Mouse (Mus musculus) regulatory T cell (primary cell): ENCODE results near the gene Dclk1.

Experiments
- in situ Hi-C: fragments of 300-600 bp; cut with MboI, MseI; formaldehyde crosslinking; loops from one replicate; pipeline ENCODE4 v1.15.1; 2025; ENCODE audit warnings: high pct_unique_total_duplicates

Dclk1 gene

DNA sequence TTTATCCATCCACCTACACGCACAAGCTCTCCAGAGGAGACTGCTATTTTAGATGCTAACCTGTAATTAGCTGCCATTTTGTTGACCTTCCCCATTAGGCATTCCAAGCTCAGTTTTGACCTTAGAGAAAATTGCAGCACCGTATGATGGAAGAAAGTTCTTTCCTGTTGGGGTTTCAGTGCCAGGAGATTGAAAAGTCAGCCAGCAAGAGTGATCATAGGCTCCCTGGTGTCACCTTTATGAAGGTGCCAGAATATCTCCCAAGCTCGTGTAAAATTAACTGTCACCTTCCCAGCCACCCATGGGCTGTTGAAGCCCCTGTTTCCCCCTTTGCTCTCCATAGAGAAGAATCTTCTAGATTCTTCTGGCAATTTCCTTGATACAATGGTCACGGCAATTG lies 297.2 kb downstream of the Dclk1 start:
- in situ Hi-C loops: no loop called here

DNA sequence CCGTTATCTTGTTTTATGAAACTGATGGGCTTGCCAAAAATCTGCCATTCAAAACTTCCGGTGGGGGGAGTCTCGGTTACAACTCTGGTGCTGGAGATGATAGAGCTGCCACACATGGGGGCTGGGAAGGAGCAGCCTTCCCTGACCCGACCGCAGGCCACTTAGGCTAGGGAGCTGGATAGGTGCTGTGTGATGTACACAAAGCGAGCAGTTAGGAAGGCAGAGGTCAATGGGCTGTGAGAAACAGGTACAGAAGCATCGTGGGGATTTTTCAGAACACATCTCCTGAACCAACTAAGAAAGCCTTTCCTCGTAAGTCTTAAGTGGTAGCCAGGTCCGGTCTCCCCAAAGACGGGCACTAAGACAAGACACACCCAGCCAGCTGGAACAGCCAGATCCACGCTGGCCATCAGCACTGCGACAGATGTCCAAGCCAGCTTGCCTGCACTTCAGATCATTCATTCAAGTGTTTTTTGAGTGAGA lies 297.7 kb downstream of the Dclk1 start:
- in situ Hi-C loops: no loop called here

DNA sequence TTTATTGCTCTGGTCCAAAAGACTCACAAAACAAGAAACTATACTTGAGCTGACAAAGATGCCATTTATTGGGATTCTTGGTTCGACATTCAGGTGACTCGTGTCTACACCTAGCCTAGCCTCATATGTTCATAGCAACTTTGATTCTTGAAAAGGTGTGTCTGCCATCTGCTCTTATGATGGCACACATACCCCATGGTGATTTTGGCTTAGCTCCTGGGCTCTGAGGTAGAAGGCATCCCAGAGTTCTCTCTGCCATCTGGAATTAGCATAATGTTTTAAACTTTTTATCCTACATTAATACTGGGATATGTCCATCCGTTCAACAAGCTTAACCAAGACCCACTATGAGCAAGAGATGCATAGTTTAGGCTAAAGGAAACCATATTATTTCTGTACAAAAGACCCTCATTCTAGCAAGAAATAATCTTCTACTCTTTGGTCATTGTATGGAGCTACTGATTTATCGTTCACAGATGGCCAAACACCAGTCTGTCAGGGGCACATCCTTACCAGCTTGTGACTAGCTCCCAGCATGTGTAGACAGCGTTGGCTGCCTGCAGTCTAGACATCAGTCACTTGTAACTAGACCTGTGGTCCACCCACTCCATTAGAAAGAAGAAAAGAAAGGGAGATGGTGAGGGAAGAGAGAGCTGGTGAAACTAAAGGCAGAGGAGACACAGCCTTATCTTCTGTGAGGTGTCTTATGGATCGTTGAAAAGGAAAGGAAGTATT lies 298.4 kb downstream of the Dclk1 start:
- in situ Hi-C loops: no loop called here

DNA sequence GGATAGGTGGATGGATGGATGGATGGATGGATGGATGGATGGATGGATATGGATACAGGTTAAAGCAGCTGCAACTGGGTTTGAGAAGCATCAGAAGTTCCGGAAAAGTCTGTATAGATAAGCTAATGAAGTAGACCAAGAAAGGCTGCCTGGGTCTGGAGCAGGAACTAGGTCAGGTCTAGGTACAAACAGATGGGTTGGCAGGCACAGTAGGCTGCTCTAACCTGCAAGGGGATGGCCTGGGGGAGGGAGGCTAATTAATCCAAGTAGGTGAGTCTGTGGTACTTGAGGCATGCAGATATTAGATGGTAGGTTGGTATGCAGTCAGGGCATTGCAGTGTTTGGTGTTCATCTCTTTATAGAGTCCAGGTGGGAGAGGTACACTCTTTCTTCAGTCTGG lies 299.6 kb downstream of the Dclk1 start:
- in situ Hi-C loops: no loop called here

DNA sequence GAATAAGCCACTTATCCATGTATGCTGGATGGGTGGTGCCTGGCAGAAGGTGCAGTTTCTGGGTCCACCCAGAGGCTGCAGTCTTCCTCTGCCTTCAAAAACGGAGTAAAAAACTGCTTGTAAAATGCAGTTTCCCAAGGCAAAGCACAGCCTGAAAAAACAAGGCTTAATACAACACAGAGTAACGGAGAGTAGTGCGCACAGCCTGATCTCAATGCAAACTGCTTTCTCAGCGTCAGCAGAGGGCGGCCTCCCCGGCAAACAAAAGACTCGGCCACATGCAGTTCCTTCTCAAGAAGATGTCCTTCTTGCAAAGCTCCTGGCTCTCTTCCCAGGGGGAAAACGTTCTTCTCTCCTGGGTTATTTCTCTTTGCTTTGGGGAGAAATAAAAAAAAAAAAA lies 300.1 kb downstream of the Dclk1 start:
- in situ Hi-C loops: no loop called here

DNA sequence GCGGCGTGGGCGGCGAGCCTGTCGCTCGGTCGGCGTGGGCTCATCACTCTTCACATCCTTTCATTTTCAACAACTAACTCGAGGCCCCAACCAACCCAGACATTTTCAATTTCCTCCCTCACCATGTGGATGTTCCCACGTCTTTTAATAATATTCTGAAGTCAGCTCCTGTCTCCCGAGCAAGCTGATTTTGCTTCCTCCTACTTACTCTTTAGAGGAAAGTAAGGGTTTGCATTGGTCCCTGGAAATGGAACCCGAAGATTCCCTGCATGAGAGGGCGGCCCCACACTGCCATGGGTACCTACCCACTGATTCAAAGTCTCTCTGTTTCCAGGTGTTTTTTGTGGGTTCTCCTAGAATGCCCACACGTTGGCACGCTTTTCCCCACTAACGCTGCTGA lies 300.8 kb downstream of the Dclk1 start:
- in situ Hi-C loops: no loop called here

DNA sequence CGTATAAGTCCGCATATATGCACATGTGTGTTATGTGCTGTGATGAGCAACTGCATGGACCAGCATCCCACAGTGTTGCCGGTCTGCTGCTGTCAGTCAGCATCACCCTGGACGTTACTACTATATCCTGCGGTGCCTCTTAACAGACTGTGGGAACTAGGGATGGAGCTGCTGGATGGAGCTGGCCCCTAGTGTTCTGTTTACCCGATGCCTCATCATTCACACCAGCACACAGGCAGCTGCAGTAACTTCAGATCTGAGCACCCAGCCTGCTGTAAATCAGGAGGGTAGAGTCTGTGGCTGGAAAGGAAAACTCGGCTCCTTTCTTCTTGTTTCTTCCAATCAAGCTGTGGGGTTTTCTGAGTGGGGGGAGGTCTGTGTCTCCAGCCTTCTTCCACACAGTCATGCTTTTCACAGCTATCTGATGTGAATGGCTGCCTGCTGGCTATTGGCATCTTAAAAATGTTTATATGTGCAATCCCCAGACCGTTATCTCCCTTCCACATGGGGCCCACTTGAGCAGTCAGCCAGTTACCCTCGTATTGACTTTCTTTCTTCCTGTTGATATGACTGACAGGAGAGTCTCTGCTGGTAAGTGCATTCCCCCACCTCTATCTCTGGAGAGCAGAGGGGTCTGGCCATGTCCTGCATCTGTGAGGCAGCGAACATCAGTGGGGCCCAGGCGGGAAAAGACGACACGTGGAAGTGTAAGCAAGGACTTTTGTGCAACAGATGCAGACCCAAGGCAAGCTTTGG lies 301.9 kb downstream of the Dclk1 start:
- in situ Hi-C loops: no loop called here

DNA sequence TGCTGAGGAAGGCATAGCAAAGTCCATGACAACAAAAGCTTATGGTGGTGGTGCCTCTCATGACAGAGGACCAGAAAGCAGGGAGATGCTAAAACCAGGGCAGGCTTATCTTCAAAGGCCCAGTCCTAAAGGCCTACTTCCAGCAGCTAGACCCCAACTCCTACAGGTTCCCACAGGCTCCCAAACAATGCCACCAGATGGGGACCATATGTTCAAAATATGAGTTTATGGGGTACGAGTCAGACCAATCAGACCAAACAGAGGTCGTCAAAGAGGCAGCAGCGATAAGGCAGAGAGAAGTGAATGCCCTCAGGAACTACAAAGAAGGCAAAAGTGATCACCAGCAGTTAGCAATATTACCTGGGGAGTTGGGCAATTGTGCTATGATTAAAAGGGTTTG lies 303.1 kb downstream of the Dclk1 start:
- in situ Hi-C loops: no loop called here

DNA sequence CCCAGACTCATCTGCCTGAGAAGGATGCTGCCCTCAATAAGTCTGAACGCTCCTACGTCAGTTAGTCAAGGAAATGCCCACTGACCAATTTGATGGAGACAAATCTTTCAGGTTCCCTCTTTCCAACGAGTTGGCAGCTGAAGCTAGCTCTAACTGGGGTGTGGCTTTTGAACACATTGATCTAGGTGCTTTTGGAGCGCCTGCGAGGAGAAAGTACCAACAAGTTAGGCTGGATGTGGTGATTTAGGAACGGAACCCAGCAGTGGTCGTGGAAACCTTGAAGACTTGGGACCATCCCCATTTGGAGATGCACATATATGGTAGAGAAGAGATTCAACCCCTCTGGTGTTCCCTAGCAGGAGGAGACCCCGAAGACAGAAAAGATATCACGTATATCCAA lies 303.8 kb downstream of the Dclk1 start:
- in situ Hi-C loops: no loop called here

DNA sequence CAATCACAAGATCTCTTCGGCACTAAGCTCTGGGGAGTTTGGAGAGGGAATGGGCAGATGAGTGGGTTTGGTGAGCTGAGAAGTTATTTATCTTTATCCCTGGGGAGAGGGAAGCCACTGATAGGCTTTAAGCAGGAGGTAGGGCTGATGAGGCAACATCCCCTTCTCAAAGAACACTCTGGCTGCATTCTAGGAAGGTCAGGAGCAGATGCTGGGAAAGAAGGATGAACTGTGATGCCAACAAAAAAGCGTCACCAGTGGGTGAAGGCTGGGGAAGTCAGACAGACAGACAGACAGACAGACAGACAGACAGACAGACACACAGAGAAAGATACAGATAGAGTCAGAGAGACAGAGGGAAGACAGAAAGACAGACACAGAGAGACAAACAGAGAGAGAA lies 304.9 kb downstream of the Dclk1 start:
- in situ Hi-C loops: no loop called here

DNA sequence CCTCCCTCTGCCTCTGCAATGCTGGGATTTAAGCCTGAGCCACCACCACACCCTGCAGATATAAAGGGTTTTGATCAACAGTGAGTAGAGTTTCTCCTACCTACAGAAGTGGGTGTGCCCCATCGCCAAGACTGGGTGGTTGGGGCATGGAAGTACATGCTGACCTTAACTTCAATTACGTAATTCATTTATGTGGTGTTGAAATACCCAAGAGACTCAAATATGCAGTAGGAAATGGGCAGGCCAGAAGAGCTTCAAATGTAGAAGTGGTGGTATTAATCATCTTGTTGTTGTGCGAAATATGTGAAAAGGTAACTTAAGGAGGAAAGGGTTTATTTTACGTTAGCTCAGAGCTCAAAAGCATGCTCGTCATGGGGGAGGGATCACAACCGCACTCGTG lies 307.2 kb downstream of the Dclk1 start:
- in situ Hi-C loops: no loop called here

DNA sequence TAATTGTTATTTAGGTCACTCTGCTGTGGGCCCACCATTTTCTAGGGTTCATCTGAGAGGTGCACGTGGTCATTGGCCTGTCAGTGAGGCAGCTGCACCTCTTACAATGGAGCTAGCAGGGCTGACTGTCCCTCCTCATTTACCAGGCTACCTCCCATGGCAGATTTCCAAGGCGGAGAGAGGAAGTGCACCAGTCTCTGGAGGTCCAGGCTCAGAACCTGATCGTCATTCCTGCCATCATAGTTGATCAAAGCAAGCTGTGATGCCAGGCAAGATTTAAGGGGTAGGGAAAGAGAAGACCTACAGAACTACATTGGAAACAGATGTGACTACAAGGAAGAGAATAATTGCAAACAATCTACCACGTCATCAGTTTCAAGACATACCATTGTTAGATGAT lies 308.8 kb downstream of the Dclk1 start:
- in situ Hi-C loops: no loop called here

DNA sequence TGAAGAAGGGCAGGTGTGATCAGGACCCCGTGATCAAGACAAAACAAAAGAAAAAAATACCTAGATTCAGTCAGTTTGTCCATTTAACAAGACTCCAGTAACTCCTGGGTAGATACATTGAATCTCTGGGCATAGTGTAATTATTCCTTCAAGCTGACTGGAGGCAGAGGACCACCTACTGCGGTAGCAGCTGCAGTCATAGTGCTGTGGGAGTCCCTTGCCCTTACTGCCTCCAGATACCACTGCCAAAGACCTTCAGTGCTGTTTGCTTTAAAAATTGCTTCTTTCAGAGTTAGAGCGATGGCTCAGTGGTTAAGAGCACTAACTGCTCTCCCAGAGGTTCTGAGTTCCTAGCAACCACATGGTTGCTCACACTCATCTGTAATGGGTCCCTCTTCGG lies 309.7 kb downstream of the Dclk1 start:
- in situ Hi-C loops: no loop called here

DNA sequence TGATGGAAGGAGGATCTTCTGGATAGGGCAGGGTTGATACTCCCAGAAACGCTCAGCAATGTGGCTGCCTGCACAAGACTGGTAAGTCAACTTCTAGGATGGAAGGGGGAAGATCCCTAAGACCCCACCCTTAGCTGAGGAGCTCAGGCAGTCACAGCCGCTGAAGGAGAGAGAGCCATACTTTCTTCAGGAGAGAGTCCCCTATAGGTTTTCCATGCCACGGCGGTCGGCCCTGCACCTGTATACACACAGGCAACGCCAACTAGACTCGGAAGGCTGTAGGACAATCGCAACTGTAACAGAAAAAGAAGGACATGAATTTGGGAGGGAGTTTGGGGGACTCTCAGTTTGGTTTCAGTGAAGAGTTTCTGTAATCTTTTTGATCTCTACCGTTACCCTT lies 310.9 kb downstream of the Dclk1 start:
- in situ Hi-C loops: no loop called here

DNA sequence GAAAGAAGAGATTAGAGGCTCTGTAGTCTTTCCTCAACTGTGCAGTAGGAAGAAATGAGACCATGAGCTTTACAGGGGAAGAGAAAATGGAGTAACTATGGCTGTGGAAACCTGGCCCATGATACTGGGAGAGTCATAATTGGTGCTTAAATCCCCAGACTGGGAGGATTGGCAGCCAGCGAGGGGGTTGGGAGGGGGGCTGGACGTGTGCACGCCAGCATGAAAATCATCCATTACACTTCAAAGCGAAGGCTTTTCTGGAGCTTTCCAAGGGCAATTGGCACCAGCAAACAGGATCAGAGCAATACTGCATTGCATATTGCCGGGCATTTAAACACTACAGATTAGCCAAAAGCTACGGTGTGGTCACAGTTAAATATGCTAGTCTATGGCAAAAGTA lies 313.7 kb downstream of the Dclk1 start:
- in situ Hi-C loops: no loop called here

DNA sequence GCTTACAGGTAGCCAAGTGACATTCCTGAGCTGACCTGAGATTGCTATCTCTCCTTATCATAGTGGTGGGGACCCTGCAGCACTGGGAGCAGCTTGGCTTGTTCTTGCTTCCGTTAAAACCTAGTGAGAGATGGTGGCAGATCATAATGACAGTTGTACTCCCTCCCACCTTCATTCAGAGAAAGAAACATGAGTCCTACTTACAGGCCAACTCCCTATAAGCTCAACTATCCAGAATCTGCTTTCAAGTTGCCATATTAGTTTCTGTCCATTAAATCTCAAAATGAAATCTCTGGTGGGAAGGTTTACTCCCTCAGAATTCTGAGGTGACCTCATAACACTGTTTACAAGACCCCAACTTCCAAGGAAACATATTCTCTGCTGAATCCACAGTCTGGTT lies 316.4 kb downstream of the Dclk1 start:
- in situ Hi-C loops: no loop called here

DNA sequence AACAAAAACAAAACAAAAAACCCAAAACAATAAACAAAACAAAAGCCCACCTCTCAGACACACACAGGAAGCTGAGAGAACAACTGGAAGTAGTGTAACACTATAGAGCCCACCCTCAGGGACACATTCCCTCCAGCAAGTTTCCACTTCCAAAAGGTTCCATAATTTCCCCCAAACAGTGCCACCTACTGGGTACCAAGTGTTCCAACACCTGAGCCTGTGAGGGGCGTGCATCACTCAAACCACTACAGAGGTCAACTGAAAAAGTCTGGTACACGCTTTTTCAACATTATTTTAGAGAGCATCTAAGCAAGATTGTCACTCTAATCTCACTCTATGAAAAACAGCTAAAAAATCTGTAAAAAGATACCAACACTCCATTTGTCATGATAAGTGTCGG lies 325.3 kb downstream of the Dclk1 start:
- in situ Hi-C loops: no loop called here

DNA sequence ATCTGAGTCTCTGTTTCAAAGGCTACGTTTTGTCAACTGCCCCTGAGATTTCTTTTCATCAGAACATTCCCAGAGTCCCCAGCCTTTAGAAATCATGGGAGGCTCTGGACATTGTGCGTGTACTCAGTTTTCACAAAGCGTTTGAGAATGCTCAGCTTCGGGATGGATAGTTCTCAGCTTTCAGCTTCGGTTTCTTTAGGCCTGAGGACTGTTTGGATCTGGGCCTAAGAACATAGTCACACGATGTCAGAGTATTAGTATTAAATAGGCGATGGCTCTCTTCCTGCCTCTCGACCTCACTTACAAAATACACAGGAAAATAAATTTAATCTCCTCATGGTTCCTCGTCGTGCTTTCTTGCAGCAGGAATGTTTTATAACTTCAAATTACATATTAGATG lies 327.4 kb downstream of the Dclk1 start:
- in situ Hi-C loops: no loop called here

DNA sequence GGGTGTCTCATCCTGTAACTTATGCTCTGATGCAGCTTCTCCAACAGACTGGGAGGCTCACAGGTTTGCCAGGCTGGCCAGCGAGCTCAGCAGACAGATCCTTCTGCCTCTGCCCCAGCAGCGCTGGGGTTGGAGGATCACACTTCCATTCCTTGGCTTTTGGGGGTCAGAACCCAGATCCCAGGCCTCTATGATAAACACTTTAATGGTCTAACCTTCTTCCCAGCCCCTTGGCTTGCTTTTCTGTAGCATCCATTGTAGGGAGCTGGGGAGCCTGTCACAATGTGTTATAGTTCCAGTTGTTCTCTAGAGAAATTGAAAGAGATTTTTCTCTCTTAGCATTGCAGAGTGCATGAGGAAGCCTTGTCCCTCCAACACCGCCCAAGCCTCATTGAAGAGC lies 328.9 kb downstream of the Dclk1 start:
- in situ Hi-C loops: no loop called here

DNA sequence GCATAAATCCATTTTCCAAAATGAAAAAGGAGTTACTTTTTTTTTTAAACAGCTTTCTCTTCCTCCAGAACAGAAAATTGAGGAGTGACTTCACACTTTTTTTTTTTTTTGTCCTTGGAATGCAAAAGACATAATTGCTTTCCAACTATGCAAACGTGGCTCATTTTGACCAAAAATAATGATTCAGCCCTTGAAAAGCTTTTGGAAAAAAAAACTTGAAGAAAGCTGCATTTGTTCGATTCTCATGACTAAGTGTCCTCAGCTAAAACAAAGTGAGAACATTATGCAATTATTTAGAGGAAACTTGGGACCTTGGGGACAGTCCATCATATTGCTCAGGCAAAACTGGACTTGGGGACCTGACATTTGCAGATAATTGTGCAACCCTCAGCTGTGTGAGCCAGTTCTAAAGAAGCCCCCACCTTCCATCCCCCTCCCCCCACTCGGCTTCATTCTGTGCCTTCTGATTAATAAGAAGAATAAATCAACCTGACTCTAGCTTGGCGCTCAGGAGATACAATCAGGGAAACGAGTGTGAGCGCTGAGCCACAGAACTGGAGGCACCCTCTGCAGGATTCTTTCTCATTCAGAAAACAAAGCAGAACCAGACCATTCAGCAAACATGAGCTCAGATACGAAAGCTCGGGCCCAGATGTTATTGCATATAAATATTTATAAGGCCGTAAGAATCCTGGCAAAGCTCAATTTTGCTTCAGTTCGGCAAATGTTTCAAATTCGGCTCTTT lies 329.6 kb downstream of the Dclk1 start:
- in situ Hi-C loops: no loop called here

DNA sequence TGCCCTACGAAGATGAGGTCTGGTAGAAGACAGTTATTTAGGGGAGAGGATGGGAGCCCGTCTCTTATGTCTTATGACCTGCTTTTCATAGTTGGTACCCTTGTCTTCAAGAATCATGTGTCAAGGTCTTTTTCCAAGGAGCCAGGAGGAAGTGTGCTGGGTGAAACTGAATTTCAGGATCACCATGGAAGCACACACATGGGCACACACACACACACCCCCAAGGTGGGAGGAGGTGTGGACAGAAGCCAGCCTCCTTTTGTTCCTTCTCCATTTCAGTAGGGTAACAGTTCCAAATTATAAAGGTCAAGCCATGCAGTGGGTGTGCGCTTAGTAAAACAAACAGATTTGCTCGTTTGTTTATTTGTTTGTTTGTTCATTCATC lies 330.1 kb downstream of the Dclk1 start:
- in situ Hi-C loops: no loop called here

DNA sequence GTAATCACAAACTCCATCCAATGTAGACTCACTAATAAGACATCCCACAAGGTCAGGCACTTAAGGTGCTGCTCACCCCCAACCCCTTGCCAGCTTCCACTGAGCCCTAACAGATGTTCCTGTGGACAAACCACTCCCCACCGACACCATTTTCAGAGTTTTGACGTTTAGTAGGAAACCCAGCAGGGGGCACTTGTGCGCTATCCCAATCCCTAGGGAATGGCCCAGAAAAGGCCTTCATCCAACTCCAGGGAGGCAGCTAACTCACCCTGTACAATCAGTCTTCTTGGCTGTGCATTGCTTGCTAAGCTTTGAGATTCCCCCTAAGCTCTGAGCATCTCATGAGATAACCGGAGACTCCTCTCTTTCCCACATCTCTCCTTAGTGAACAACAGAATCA lies 331.8 kb downstream of the Dclk1 start:
- in situ Hi-C loops: no loop called here
